Mouse (Mus musculus): ENCODE results near the gene Troap. TPM values are rescaled to one million over a fixed set of nuclear protein-coding genes. Genes with fewer than 3 reads are reported as not detected.

Troap gene
- total and polyA plus RNA-seq, 3 experiments: 25.8 to 70.2 TPM; not detected in 1

DNA sequence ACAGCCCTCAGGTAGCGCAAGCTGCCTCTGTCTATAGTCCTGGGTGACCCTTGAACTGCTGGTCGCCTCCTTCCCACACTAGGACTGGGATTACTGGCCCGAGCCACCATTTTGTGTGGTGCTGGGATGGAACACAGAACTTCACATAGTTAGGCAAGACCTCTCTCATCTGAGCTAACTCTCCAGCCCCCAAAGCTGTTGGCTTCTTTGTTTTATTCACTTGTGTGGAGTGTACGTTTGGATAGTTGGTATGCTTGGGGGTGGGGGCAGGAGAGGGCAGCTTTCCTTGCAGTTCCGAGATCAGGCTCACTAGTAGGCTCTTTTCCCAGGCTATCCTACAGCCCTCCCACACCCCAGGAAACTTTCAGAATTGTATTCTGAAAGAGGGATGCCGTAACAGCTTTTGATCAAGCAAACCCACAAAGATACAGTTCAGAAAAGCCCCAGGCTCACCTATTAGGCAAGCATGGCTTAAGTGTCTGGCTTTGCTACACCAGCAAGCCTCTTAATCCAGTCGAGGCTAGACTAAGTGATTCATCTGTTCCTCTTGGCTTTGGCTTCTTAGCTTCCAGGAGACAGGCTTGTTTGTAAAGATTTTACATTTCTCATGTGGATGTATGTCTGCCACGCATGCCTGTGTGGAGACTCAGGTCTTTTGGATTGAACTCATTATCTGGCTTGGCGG is 42.2 kb upstream of the Troap start:
- Histone ChIP-seq H3K27me3 (ENCODE audit: control insufficient read depth in 1 of 2, insufficient read depth in 2 of 2, low read length in 2 of 2) (no peaks in the 10 kb centered on the region), H3K4me1 (ENCODE audit: control insufficient read depth in 1 of 2, insufficient read depth in 2 of 2, low read length in 2 of 2) (peaks cover 8 to 21% of the 10 kb centered on the region in 2 experiments), H3K27ac (ENCODE audit: control insufficient read depth, low read depth, low read length) (peak overlapping the region; percentile 84), H3K9ac (ENCODE audit: control insufficient read depth, low read depth, low read length, poor library complexity, severe bottlenecking) (peak overlapping the region; percentile 80), H3K36me3 (ENCODE audit: control insufficient read depth in 1 of 2, insufficient read depth in 2 of 2, low read length in 2 of 2) (peaks cover 20 to 26% of the 10 kb centered on the region in 2 experiments), H3K9me3 (replicated peaks; ENCODE audit: insufficient read depth, low read length) (no peaks in the 10 kb centered on the region), H3K4me3 (ENCODE audit: control insufficient read depth in 1 of 2, insufficient read depth in 1 of 2, low read depth in 2 of 2, low read length in 2 of 2) (peak overlapping the region; percentile 75 to 76), H3K79me2 (ENCODE audit: control insufficient read depth, insufficient read depth, low read length, poor library complexity) (peaks cover 33% of the 10 kb centered on the region)
- peak; percentile 57 for DNase-seq (ENCODE audit: low read depth, low spot score)
- TF ChIP-seq NELFE (IDR thresholded peaks at IDR 0.05; ENCODE audit: low read depth, low read length): 0 out of 2 replicates have a peak, but pooled peaks have one; percentile 25
- TF ChIP-seq MAZ (IDR thresholded peaks at IDR 0.05; ENCODE audit: low read depth, low read length): 0 out of 2 replicates have a peak, but pooled peaks have one; percentile 22
- TF ChIP-seq MXI1 (IDR thresholded peaks at IDR 0.05; ENCODE audit: low read depth, low read length): peak; percentile 43; the same call in 1 of the 2 replicates
- peak; percentile 41; the same call in 1 of the 2 replicates for TF ChIP-seq NRF1 (IDR thresholded peaks at IDR 0.05; ENCODE audit: insufficient read depth, low read depth, low read length, poor library complexity, severe bottlenecking)
- TF ChIP-seq SIN3A (IDR thresholded peaks at IDR 0.05; ENCODE audit: low read length): peak; percentile 44; the same call in 1 of the 2 replicates
- no peak for TF ChIP-seq HCFC1 (IDR thresholded peaks at IDR 0.05; ENCODE audit: low read depth, low read length)
- TF ChIP-seq KAT2A (conservative IDR thresholded peaks at IDR 0.05; ENCODE audit: low read depth, low read length): no peak
- no peak for TF ChIP-seq RAD21 (IDR thresholded peaks at IDR 0.05; ENCODE audit: low read depth, low read length)
- 0 out of 4 replicates have a peak, but pooled peaks have one; percentile 26 to 36 for TF ChIP-seq EP300 (IDR thresholded peaks at IDR 0.05; ENCODE audit: low read depth in 1 of 2, low read length in 2 of 2)

DNA sequence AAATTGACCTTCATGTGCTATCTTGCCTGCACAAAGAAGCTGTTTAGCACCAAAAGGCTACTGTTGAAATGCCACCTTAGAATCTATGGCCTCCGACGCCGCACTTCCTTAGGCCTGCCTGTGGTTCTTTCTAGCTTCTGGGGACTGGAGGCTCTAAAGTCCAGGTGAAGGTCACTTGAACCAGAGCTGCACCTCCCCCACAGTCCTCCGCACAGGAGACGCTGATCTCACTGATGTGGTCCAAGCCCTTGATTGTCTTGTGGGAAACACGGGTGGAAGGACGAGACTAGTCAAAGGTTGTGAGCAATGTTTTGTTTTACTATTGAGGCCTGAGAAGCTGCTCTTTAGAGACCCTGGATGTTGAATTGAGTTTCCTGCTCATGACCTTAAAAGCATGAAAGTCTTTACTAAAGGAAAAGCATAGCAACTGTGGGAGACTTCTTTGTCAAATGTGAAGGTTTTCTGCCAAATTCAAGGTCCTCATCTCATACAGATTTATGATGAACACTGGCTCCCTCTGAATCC is 41.6 kb upstream of the Troap start:
- Histone ChIP-seq H3K9ac (ENCODE audit: control insufficient read depth, low read depth, low read length, poor library complexity, severe bottlenecking) (peak overlapping the region; percentile 80), H3K4me1 (ENCODE audit: control insufficient read depth in 1 of 2, insufficient read depth in 2 of 2, low read length in 2 of 2) (peaks cover 8 to 21% of the 10 kb centered on the region in 2 experiments; a peak in 3 of 4 replicates), H3K36me3 (ENCODE audit: control insufficient read depth in 1 of 2, insufficient read depth in 2 of 2, low read length in 2 of 2) (peaks cover 20 to 26% of the 10 kb centered on the region in 2 experiments), H3K9me3 (replicated peaks; ENCODE audit: insufficient read depth, low read length) (no peaks in the 10 kb centered on the region), H3K27me3 (ENCODE audit: control insufficient read depth in 1 of 2, insufficient read depth in 2 of 2, low read length in 2 of 2) (no peaks in the 10 kb centered on the region), H3K4me3 (ENCODE audit: control insufficient read depth in 1 of 2, insufficient read depth in 1 of 2, low read depth in 2 of 2, low read length in 2 of 2) (peak overlapping the region; percentile 75 to 76), H3K79me2 (ENCODE audit: control insufficient read depth, insufficient read depth, low read length, poor library complexity) (peaks cover 33% of the 10 kb centered on the region), H3K27ac (ENCODE audit: control insufficient read depth, low read depth, low read length) (peak overlapping the region; percentile 84)
- TF ChIP-seq UBTF (IDR thresholded peaks at IDR 0.05; ENCODE audit: borderline replicate concordance, insufficient read depth, low read depth, low read length) (0 out of 2 replicates have a peak, but pooled peaks have one; percentile 8), TBP (IDR thresholded peaks at IDR 0.05; ENCODE audit: low read depth, low read length) (no peak)
- peak; percentile 72 for DNase-seq (ENCODE audit: low read depth, low spot score)

Measured in MEL (cell line).